Mouse (Mus musculus) cortical plate, adult 2 months (tissue): ENCODE measurements around the gene Gm49342. TPM values are rescaled to one million over a fixed set of nuclear protein-coding genes. Genes with fewer than 3 reads are reported as not detected.

ENCODE experiments used
- H3K27ac ChIP-seq: fragments of 200-500 bp; 2 replicates; pipeline ENCODE4 v1.5.1; 2012; ENCODE audit warnings: low read length, control low read depth, inconsistent platforms; ENCODE audit not compliant: insufficient read depth
- H3K4me1 ChIP-seq: fragments of 200-500 bp; 2 replicates; pipeline ENCODE4 v1.6.1; 2011; ENCODE audit warnings: low read length; ENCODE audit not compliant: control insufficient read depth, insufficient read depth
- H3K4me3 ChIP-seq: fragments of 200-500 bp; 2 replicates; pipeline ENCODE4 v1.5.1; 2011; ENCODE audit warnings: mild to moderate bottlenecking, low read length, control low read depth; ENCODE audit not compliant: insufficient read depth
- CTCF ChIP-seq: fragments of 200-500 bp; IDR thresholded peaks from 2 replicates; pipeline ENCODE4 v1.5.1; 2011; ENCODE audit warnings: mild to moderate bottlenecking, control low read depth, low read length; ENCODE audit not compliant: insufficient read depth; ENCODE audit errors: extremely low read depth
- POLR2A ChIP-seq: fragments of 200-500 bp; IDR thresholded peaks from 2 replicates; pipeline ENCODE4 v1.6.1; 2011; ENCODE audit warnings: mild to moderate bottlenecking, low read length, control low read depth; ENCODE audit not compliant: insufficient read depth; ENCODE audit errors: extremely low read depth
- polyA plus RNA-seq: library from polyadenylated mRNA; depleted of rRNA; stranded (reverse); fragments of >200 nt; gene quantifications from 2 replicates; pipeline ENCODE4 v1.2.3, GENCODE M21; 2012; rRNA removed

Gene Gm49342
- polyA plus RNA-seq, 1 experiment = 24.8 TPM

GRCm38 (mm10) chr14:51009572-51009971, 65.3 kb downstream of the Gm49342 start:
- no peak for TF ChIP-seq CTCF
- TF ChIP-seq POLR2A = no peak
- no peak overlapping the region for H3K4me3 ChIP-seq
- peaks cover 2% of the 10 kb centered on the region; the same call in 1 of the 2 replicates for H3K4me1 ChIP-seq
- H3K27ac ChIP-seq = no peak overlapping the region; the same call in 1 of the 2 replicates

Other genes with a start within 250 kb of the Gm49342 start
- gene Olfr748, start 237.1 kb upstream of the Gm49342 start, polyA plus RNA-seq = not detected in 2 replicates
- not detected in 2 replicates for gene Olfr749, start 199.4 kb upstream of the Gm49342 start, polyA plus RNA-seq
- gene Ttc5, start 159.0 kb upstream of the Gm49342 start, polyA plus RNA-seq = 59.4 and 63.3 TPM in 2 replicates
- not detected in 2 replicates for gene Ccnb1ip1, start 136.8 kb upstream of the Gm49342 start, polyA plus RNA-seq
- gene Parp2, start 136.7 kb upstream of the Gm49342 start, polyA plus RNA-seq = 49.2 and 58.6 TPM in 2 replicates
- 4.4 and 4.6 TPM in 2 replicates for gene Tep1, start 74.0 kb upstream of the Gm49342 start, polyA plus RNA-seq
- gene Klhl33, start 47.0 kb upstream of the Gm49342 start, polyA plus RNA-seq = 4.1 and 5.1 TPM in 2 replicates
- 61.2 and 62.6 TPM in 2 replicates for gene Osgep, start 19.6 kb upstream of the Gm49342 start, polyA plus RNA-seq
- gene Apex1, start 19.5 kb upstream of the Gm49342 start, polyA plus RNA-seq = 57.6 and 62.4 TPM in 2 replicates
- 169 and 177 TPM in 2 replicates for gene Pip4p1, start 13.7 kb upstream of the Gm49342 start, polyA plus RNA-seq
- 29.3 and 31.3 TPM in 2 replicates for gene Pnp, start 13.4 kb upstream of the Gm49342 start, polyA plus RNA-seq
- 0.87 and 1.4 TPM in 2 replicates for gene Pnp2, start 11.5 kb downstream of the Gm49342 start, polyA plus RNA-seq
- gene Rnase10, start 63.2 kb downstream of the Gm49342 start, polyA plus RNA-seq = 0.08 and 0.19 TPM in 2 replicates
- 0.08 TPM in 1 of 2 replicates, not detected in the other for gene Rnase9, start 97.4 kb downstream of the Gm49342 start, polyA plus RNA-seq
- gene Rnase11, start 105.6 kb downstream of the Gm49342 start, polyA plus RNA-seq = not detected in 2 replicates
- 0.30 TPM in 1 of 2 replicates, not detected in the other for gene Rnase12, start 113.1 kb downstream of the Gm49342 start, polyA plus RNA-seq
- not detected in 2 replicates for gene Olfr750, start 129.9 kb downstream of the Gm49342 start, polyA plus RNA-seq
- 31.6 and 34.1 TPM in 2 replicates for gene Rnase4, start 146.6 kb downstream of the Gm49342 start, polyA plus RNA-seq
- gene Ang, start 146.6 kb downstream of the Gm49342 start, polyA plus RNA-seq = 6.9 and 8.1 TPM in 2 replicates
- not detected in 2 replicates for gene Eddm3b, start 169.9 kb downstream of the Gm49342 start, polyA plus RNA-seq
- gene Rnase6, start 179.4 kb downstream of the Gm49342 start, polyA plus RNA-seq = 0.50 and 0.68 TPM in 2 replicates
- gene Rnase1, start 202.3 kb downstream of the Gm49342 start, polyA plus RNA-seq = 2.2 and 2.4 TPM in 2 replicates
- gene Rnase2b, start 217.7 kb downstream of the Gm49342 start, polyA plus RNA-seq = not detected in 2 replicates